Mouse (Mus musculus): Measurements from ENCODE around the gene Slc38a3.

DNA sequence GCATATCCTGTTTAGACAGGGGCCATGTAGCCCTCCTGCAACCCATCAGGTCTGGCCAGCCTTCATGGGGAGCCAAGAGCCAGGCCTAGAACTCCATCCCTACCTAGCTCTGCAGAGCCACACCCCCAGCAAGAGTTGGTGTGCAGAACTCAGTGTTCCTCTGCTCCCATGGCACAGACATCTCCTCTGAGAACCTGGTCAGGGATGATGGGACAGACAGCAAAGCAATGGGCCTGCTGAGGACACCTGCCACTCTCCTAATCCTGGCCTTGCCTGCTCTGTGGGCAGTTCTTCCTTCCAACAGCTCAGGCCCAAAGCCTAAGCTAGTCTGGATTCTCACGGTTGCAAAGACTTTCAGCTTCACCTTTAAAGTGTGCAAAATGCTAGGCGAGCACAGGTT lies 46.3 kb upstream of the Slc38a3 start:
- no peak for TF ChIP-seq CTCF (conservative IDR thresholded peaks at IDR 0.05; ENCODE audit: insufficient read depth, insufficient read length, low read depth, low read length)
- TF ChIP-seq POLR2A (IDR thresholded peaks at IDR 0.05; ENCODE audit: low read depth, low read length): no peak

Measured in kidney, adult 2 months (tissue).